7 mouse cellular contexts compared by ENCODE assay signal in the genomic region with DNA sequence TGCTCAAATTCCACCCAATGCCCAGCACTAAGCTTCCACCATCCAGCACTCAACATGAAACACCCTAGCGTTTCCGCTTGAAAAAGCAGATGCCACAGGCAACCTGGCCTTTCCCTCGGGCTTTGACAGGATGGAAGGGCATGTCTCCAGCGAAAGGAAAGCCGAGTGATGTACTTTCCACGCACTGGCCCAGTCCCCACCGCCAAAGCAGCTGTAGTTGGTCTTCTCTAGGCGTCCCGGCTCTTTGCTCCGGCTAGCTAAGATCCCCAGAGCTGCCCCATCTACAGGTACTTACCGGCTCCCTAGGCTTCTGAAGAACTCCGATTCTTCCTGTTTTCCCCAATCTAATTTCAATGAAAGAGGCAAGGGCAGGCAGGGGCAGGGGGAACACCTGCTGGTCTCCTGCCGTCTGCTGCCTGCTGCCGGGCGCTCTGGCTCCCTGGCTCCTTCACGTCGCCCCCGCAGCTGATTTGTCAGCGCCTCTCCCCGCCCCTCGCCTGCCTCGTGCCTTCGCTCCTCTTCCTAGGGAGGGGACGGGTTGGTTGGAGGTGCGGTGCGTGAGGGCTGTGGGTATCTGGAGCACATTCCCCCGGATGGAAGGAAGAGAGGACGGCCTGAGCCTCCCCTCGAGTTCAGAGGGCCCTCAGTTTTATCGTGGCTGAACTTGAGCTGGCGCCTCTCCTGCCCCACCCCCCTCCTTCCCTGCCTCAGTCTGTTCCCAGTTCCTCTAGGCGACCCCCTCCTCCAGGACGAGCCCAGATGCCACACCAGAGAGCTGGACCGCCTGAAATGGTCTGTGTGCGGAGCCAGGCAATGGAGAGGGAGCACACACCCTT. TPM values are rescaled to one million over a fixed set of nuclear protein-coding genes. Genes with fewer than 3 reads are reported as not detected.
A peak's percentile ranks its signal among the peaks of the same experiment; 100 is the strongest.
DNase-seq lines count a peak whose midpoint lies in the region; ATAC-seq lines count a peak whose summit lies in the region.

No protein-coding gene starts in this region.

- 1% methylated on average over 35 of the region's 35 CpGs for WGBS in forebrain, embryonic 14.5 days
- WGBS in intestine, embryonic 16.5 days, result 1% methylated on average over 35 of the region's 35 CpGs

- peak; percentile 92 for ATAC-seq in forebrain, embryonic 14.5 days
- ATAC-seq in intestine, embryonic 16.5 days, result peak; percentile 92
- peak; percentile 88 for ATAC-seq in megakaryocyte-erythroid progenitor cell, adult 5-6 weeks (replicated peaks; ENCODE audit: low FRiP score, low TSS enrichment, poor library complexity, severe bottlenecking)

- H3K4me3 ChIP-seq in forebrain, embryonic 14.5 days (ENCODE audit: low read depth, low read length), result peak overlapping the region; percentile 49
- H3K4me3 ChIP-seq in intestine, embryonic 16.5 days (ENCODE audit: low read length), result peak overlapping the region; percentile 50

- H3K9me3 ChIP-seq in forebrain, embryonic 14.5 days (replicated peaks; ENCODE audit: control insufficient read depth, low read length), result no peaks in the 10 kb centered on the region
- no peaks in the 10 kb centered on the region for H3K9me3 ChIP-seq in intestine, embryonic 16.5 days (ENCODE audit: control insufficient read depth, low read length)

- H3K4me1 ChIP-seq in forebrain, embryonic 14.5 days (ENCODE audit: control insufficient read depth, insufficient read depth, low read length), result peaks cover 8% of the 10 kb centered on the region; the same call in 1 of the 2 replicates
- H3K4me1 ChIP-seq in intestine, embryonic 16.5 days (ENCODE audit: control insufficient read depth, insufficient read depth, low read length), result no peaks in the 10 kb centered on the region

- DNase-seq in adrenal gland, postnatal 10 days, result peak; percentile 59
- DNase-seq in cerebellum, adult 18-20 months, result peak; percentile 72 to 78
- peak; percentile 79 for DNase-seq in forebrain, embryonic 14.5 days (ENCODE audit: low spot score)
- peak; percentile 75 to 89 for DNase-seq in left cerebral cortex, postnatal 10 days (ENCODE audit: extremely low spot score in 1 of 2, low spot score in 2 of 2)
- peak; percentile 74 to 87 for DNase-seq in spleen, postnatal 10 days (ENCODE audit: low spot score in 2 of 2)

- H3K27me3 ChIP-seq in forebrain, embryonic 14.5 days (replicated peaks; ENCODE audit: control insufficient read depth, insufficient read depth, low read length), result no peaks in the 10 kb centered on the region
- no peaks in the 10 kb centered on the region for H3K27me3 ChIP-seq in intestine, embryonic 16.5 days (replicated peaks; ENCODE audit: control insufficient read depth, insufficient read depth, low read length)

- no peaks in the 10 kb centered on the region for H3K36me3 ChIP-seq in forebrain, embryonic 14.5 days (ENCODE audit: control insufficient read depth, insufficient read depth, low read length)
- H3K36me3 ChIP-seq in intestine, embryonic 16.5 days (ENCODE audit: control insufficient read depth, insufficient read depth, low read length), result no peaks in the 10 kb centered on the region

- H3K9ac ChIP-seq in forebrain, embryonic 14.5 days (ENCODE audit: low read length), result peak overlapping the region; percentile 67
- peak overlapping the region; percentile 65 for H3K9ac ChIP-seq in intestine, embryonic 16.5 days (ENCODE audit: low read depth, low read length)

- intact Hi-C loops in left cerebral cortex, postnatal 10 days (cut with DNase I), result no loop called here

- H3K27ac ChIP-seq in forebrain, embryonic 14.5 days (ENCODE audit: low read depth, low read length), result peak overlapping the region; percentile 86
- no peak overlapping the region for H3K27ac ChIP-seq in intestine, embryonic 16.5 days (ENCODE audit: low read length)

- H3K4me2 ChIP-seq in forebrain, embryonic 14.5 days (ENCODE audit: low read length), result peak overlapping the region; percentile 88
- peak overlapping the region; percentile 95 for H3K4me2 ChIP-seq in intestine, embryonic 16.5 days (ENCODE audit: low read depth, low read length)

RNA-seq across cellular contexts. Expression of a gene that starts 1.0 kb away (rescaled TPM):
- total RNA-seq in adrenal gland, postnatal 10 days (2021), result 10 to 100 TPM; 11.9 to 19.7 TPM
- polyA plus RNA-seq in forebrain, embryonic 14.5 days (2014; fragmentation: Nextera tagmentation; extraction: Ambion mirVana), result 95.0 and 120 TPM in 2 replicates
- polyA plus RNA-seq in intestine, embryonic 16.5 days (2015; fragmentation: Nextera tagmentation; extraction: Ambion mirVana), result 23.2 and 28.9 TPM in 2 replicates
- total RNA-seq in left cerebral cortex, postnatal 10 days (2021), result 100 to 1,000 TPM; 514 to 525 TPM
- total RNA-seq in megakaryocyte-erythroid progenitor cell, adult 5-6 weeks (2014; fragmentation: Nextera tagmentation), result 25.2 and 35.8 TPM in 2 replicates
- total RNA-seq in megakaryocyte-erythroid progenitor cell, adult 5-6 weeks (2017), result 33.4 and 43.4 TPM in 2 replicates

Comparison
In these comparisons a context has a peak if more than half of its experiments do, and no peak if none do; other contexts are left out.
1. RNA of a gene that starts 1.0 kb away (total RNA-seq): 514 to 525 TPM in left cerebral cortex, postnatal 10 days; 25.2 to 43.4 TPM in megakaryocyte-erythroid progenitor cell, adult 5-6 weeks and 11.9 to 19.7 TPM in adrenal gland, postnatal 10 days; every median in the first group is over 10 times any median in the second.
2. Peak in every context shown above with its lines, with median percentiles within 50 percentile points of each other: DNase-seq and ATAC-seq.